Mouse (Mus musculus): ENCODE measurements at regions not wholly inside any gene's neighbourhood (a gene's known extent, or its start where the extent isn't known, plus 50 kb on each side); places are given as distances from the start of the nearest gene placed in this dataset.

GRCm38 (mm10) chr5:125843259-125843658 lies 311.7 kb downstream of the Tmem132b start:
- no peaks in the 10 kb centered on the region for H3K4me1 ChIP-seq
- no peaks in the 10 kb centered on the region; the same call in 1 of the 2 replicates for H3K9me3 ChIP-seq (replicated peaks)
- 87% methylated on average over 6 of the region's 6 CpGs for WGBS
- H3K27ac ChIP-seq (replicated peaks): no peak overlapping the region
- no peaks in the 10 kb centered on the region for H3K36me3 ChIP-seq
- DNase-seq (ENCODE audit: low spot score): no peak
- no peaks in the 10 kb centered on the region for H3K27me3 ChIP-seq (ENCODE audit: low read depth, poor library complexity, severe bottlenecking)
- H3K4me3 ChIP-seq: no peak overlapping the region

GRCm38 (mm10) chr5:125849722-125850121 lies 318.1 kb downstream of the Tmem132b start:
- no peaks in the 10 kb centered on the region for H3K27me3 ChIP-seq (ENCODE audit: low read depth, poor library complexity, severe bottlenecking)
- no peak overlapping the region for H3K27ac ChIP-seq (replicated peaks)
- WGBS: 84% methylated on average over 7 of the region's 7 CpGs
- no peak overlapping the region for H3K4me3 ChIP-seq
- H3K36me3 ChIP-seq: no peaks in the 10 kb centered on the region
- DNase-seq (ENCODE audit: low spot score): no peak
- H3K9me3 ChIP-seq (replicated peaks): peaks cover 4% of the 10 kb centered on the region; the same call in 1 of the 2 replicates
- H3K4me1 ChIP-seq: no peaks in the 10 kb centered on the region

GRCm38 (mm10) chr5:125876296-125876695 lies 344.7 kb downstream of the Tmem132b start:
- Histone ChIP-seq H3K4me1 (no peaks in the 10 kb centered on the region), H3K4me3 (no peak overlapping the region), H3K9me3 (replicated peaks) (no peaks in the 10 kb centered on the region), H3K27me3 (ENCODE audit: low read depth, poor library complexity, severe bottlenecking) (no peaks in the 10 kb centered on the region), H3K27ac (replicated peaks) (no peak overlapping the region), H3K36me3 (no peaks in the 10 kb centered on the region)
- no peak for DNase-seq (ENCODE audit: low spot score)
- WGBS: 88% methylated on average over 9 of the region's 9 CpGs

GRCm38 (mm10) chr5:125888840-125889239 lies 357.3 kb downstream of the Tmem132b start:
- no peaks in the 10 kb centered on the region for H3K36me3 ChIP-seq
- no peak overlapping the region for H3K27ac ChIP-seq (replicated peaks)
- DNase-seq (ENCODE audit: low spot score): no peak
- H3K4me3 ChIP-seq: no peak overlapping the region
- no peaks in the 10 kb centered on the region for H3K27me3 ChIP-seq (ENCODE audit: low read depth, poor library complexity, severe bottlenecking)
- H3K4me1 ChIP-seq: no peaks in the 10 kb centered on the region
- H3K9me3 ChIP-seq (replicated peaks): no peaks in the 10 kb centered on the region
- 92% methylated on average over 2 of the region's 2 CpGs for WGBS

GRCm38 (mm10) chr5:125893864-125894263 lies 362.3 kb downstream of the Tmem132b start:
- H3K36me3 ChIP-seq: no peaks in the 10 kb centered on the region
- H3K9me3 ChIP-seq (replicated peaks): no peaks in the 10 kb centered on the region
- H3K27ac ChIP-seq (replicated peaks): no peak overlapping the region
- DNase-seq (ENCODE audit: low spot score): no peak
- WGBS: 89% methylated on average over 6 of the region's 6 CpGs
- H3K4me3 ChIP-seq: no peak overlapping the region
- no peaks in the 10 kb centered on the region for H3K27me3 ChIP-seq (ENCODE audit: low read depth, poor library complexity, severe bottlenecking)
- no peaks in the 10 kb centered on the region for H3K4me1 ChIP-seq

GRCm38 (mm10) chr5:125902038-125902437 lies 370.5 kb downstream of the Tmem132b start:
- no peaks in the 10 kb centered on the region for H3K4me1 ChIP-seq
- H3K27ac ChIP-seq (replicated peaks): no peak overlapping the region
- H3K27me3 ChIP-seq (ENCODE audit: low read depth, poor library complexity, severe bottlenecking): no peaks in the 10 kb centered on the region
- 91% methylated on average over 4 of the region's 4 CpGs for WGBS
- no peak overlapping the region for H3K4me3 ChIP-seq
- no peaks in the 10 kb centered on the region for H3K9me3 ChIP-seq (replicated peaks)
- no peak for DNase-seq (ENCODE audit: low spot score)
- no peaks in the 10 kb centered on the region for H3K36me3 ChIP-seq

GRCm38 (mm10) chr5:125904426-125904825 lies 372.9 kb downstream of the Tmem132b start:
- WGBS: 90% methylated on average over 5 of the region's 5 CpGs
- no peaks in the 10 kb centered on the region for H3K9me3 ChIP-seq (replicated peaks)
- H3K27ac ChIP-seq (replicated peaks): no peak overlapping the region

GRCm38 (mm10) chr5:125907332-125907731 lies 375.8 kb downstream of the Tmem132b start:
- no peak overlapping the region for H3K4me3 ChIP-seq
- H3K27ac ChIP-seq (replicated peaks): no peak overlapping the region
- WGBS: 93% methylated on average over 4 of the region's 4 CpGs
- H3K27me3 ChIP-seq (ENCODE audit: low read depth, poor library complexity, severe bottlenecking): no peaks in the 10 kb centered on the region
- H3K4me1 ChIP-seq: no peaks in the 10 kb centered on the region
- DNase-seq (ENCODE audit: low spot score): no peak
- H3K36me3 ChIP-seq: no peaks in the 10 kb centered on the region
- no peaks in the 10 kb centered on the region for H3K9me3 ChIP-seq (replicated peaks)

More at GRCm38 (mm10) chr5:125904426-125904825, 372.9 kb downstream of the Tmem132b start:
- H3K27me3 ChIP-seq (ENCODE audit: low read depth, poor library complexity, severe bottlenecking): no peaks in the 10 kb centered on the region
- no peak for DNase-seq (ENCODE audit: low spot score)
- no peak overlapping the region for H3K4me3 ChIP-seq
- no peaks in the 10 kb centered on the region for H3K4me1 ChIP-seq
- no peaks in the 10 kb centered on the region for H3K36me3 ChIP-seq

- no peak for DNase-seq (ENCODE audit: low spot score)
- no peaks in the 10 kb centered on the region for H3K27me3 ChIP-seq (ENCODE audit: low read depth, poor library complexity, severe bottlenecking)
- H3K9me3 ChIP-seq (replicated peaks): no peaks in the 10 kb centered on the region
- no peaks in the 10 kb centered on the region for H3K4me1 ChIP-seq
- H3K4me3 ChIP-seq: no peak overlapping the region
- WGBS: 96% methylated on average over 5 of the region's 5 CpGs
- no peaks in the 10 kb centered on the region for H3K36me3 ChIP-seq
- H3K27ac ChIP-seq (replicated peaks): no peak overlapping the region
Measured at GRCm38 (mm10) chr5:125907909-125908308, 376.3 kb downstream of the Tmem132b start.

GRCm38 (mm10) chr5:125915857-125916256 lies 384.3 kb downstream of the Tmem132b start:
- no peak for DNase-seq (ENCODE audit: low spot score)
- H3K27ac ChIP-seq (replicated peaks): no peak overlapping the region
- no peaks in the 10 kb centered on the region for H3K9me3 ChIP-seq (replicated peaks)
- H3K4me3 ChIP-seq: no peak overlapping the region
- no peaks in the 10 kb centered on the region for H3K36me3 ChIP-seq
- no peaks in the 10 kb centered on the region for H3K27me3 ChIP-seq (ENCODE audit: low read depth, poor library complexity, severe bottlenecking)
- peaks cover 10% of the 10 kb centered on the region for H3K4me1 ChIP-seq
- 89% methylated on average over 4 of the region's 4 CpGs for WGBS

GRCm38 (mm10) chr5:125920965-125921364 lies 389.4 kb downstream of the Tmem132b start:
- H3K4me1 ChIP-seq: peaks cover 20% of the 10 kb centered on the region
- H3K27me3 ChIP-seq (ENCODE audit: low read depth, poor library complexity, severe bottlenecking): no peaks in the 10 kb centered on the region; the same call in 1 of the 2 replicates
- WGBS: 22% methylated on average over 11 of the region's 11 CpGs
- H3K4me3 ChIP-seq: peak overlapping the region; percentile 4; the same call in 1 of the 2 replicates
- H3K27ac ChIP-seq (replicated peaks): peak overlapping the region; percentile 43; the same call in 1 of the 2 replicates
- H3K36me3 ChIP-seq: no peaks in the 10 kb centered on the region
- DNase-seq (ENCODE audit: low spot score): peak; percentile 12
- no peaks in the 10 kb centered on the region for H3K9me3 ChIP-seq (replicated peaks)

- Histone ChIP-seq H3K4me3 (no peak overlapping the region), H3K9me3 (replicated peaks) (no peaks in the 10 kb centered on the region), H3K36me3 (no peaks in the 10 kb centered on the region), H3K27ac (replicated peaks) (no peak overlapping the region), H3K4me1 (peaks cover 12% of the 10 kb centered on the region), H3K27me3 (ENCODE audit: low read depth, poor library complexity, severe bottlenecking) (no peaks in the 10 kb centered on the region; the same call in 1 of the 2 replicates)
- DNase-seq (ENCODE audit: low spot score): peak; percentile 15
- 68% methylated on average over 7 of the region's 7 CpGs for WGBS
Measured at GRCm38 (mm10) chr5:125925856-125926497, 394.4 kb downstream of the Tmem132b start.

GRCm38 (mm10) chr5:125931502-125931901 lies 399.9 kb downstream of the Tmem132b start:
- H3K4me3 ChIP-seq: no peak overlapping the region
- H3K27ac ChIP-seq (replicated peaks): no peak overlapping the region
- H3K9me3 ChIP-seq (replicated peaks): no peaks in the 10 kb centered on the region
- H3K4me1 ChIP-seq: no peaks in the 10 kb centered on the region
- H3K27me3 ChIP-seq (ENCODE audit: low read depth, poor library complexity, severe bottlenecking): no peaks in the 10 kb centered on the region
- WGBS: 92% methylated on average over 4 of the region's 4 CpGs
- no peak for DNase-seq (ENCODE audit: low spot score)
- no peaks in the 10 kb centered on the region for H3K36me3 ChIP-seq
